Mouse (Mus musculus) lung, adult 2 months (tissue): ENCODE measurements around the gene Anks6.

ENCODE experiments used
- CTCF ChIP-seq: fragments of 200-500 bp; IDR thresholded peaks from 2 replicates; pipeline ENCODE4 v1.5.1; 2011; ENCODE audit warnings: mild to moderate bottlenecking, low read length, control low read depth; ENCODE audit not compliant: insufficient read depth
- POLR2A ChIP-seq: fragments of 200-500 bp; IDR thresholded peaks from 2 replicates; pipeline ENCODE4 v1.6.1; 2011; ENCODE audit warnings: low read depth, mild to moderate bottlenecking, control low read depth, low read length, borderline replicate concordance; ENCODE audit errors: extremely low read depth

- TF ChIP-seq POLR2A = no peak
- TF ChIP-seq CTCF = no peak
These were observed 28.4 kb downstream of the Anks6 start for GRCm38 (mm10) chr4:47028791-47029190.
